Mouse (Mus musculus) heart, embryonic 15.5 days (tissue): ENCODE data around the gene Rnf166. TPM values are rescaled to one million over a fixed set of nuclear protein-coding genes. Genes with fewer than 3 reads are reported as not detected.
A peak's percentile ranks its signal among the peaks of the same experiment; 100 is the strongest.

Experiments
- ATAC-seq: fragments of 200-750 bp; cut with Nextera tagmentation; replicated peaks from 2 replicates; pipeline ENCODE4 v1.8.0; 2017; ENCODE audit warnings: low read depth, moderate TSS enrichment; ENCODE audit not compliant: insufficient number of reproducible peaks, insufficient read depth, low FRiP score
- H3K27ac ChIP-seq: fragments of 300-500 bp; sonication (generic); 2 replicates; pipeline ENCODE4 v1.5.1; 2015; ENCODE audit warnings: mild to moderate bottlenecking, inconsistent platforms
- H3K27me3 ChIP-seq: fragments of 300-500 bp; sonication (generic); 2 replicates; pipeline ENCODE4 v1.6.1; 2015; ENCODE audit warnings: inconsistent platforms
- H3K36me3 ChIP-seq: fragments of 300-500 bp; sonication (generic); 2 replicates; pipeline ENCODE4 v1.6.1; 2015; ENCODE audit warnings: mild to moderate bottlenecking, inconsistent platforms
- H3K4me1 ChIP-seq: fragments of 300-500 bp; sonication (generic); replicated peaks from 2 replicates; pipeline ENCODE4 v1.6.1; 2015; ENCODE audit warnings: inconsistent platforms
- H3K4me2 ChIP-seq: fragments of 300-500 bp; sonication (generic); 2 replicates; pipeline ENCODE4 v1.6.1; 2015; ENCODE audit warnings: inconsistent platforms, mild to moderate bottlenecking, moderate library complexity
- H3K4me3 ChIP-seq: fragments of 300-500 bp; sonication (generic); 2 replicates; pipeline ENCODE4 v1.5.1; 2015; ENCODE audit warnings: mild to moderate bottlenecking, inconsistent platforms
- H3K9ac ChIP-seq: fragments of 300-500 bp; sonication (generic); 2 replicates; pipeline ENCODE4 v1.6.1; 2015; ENCODE audit warnings: mild to moderate bottlenecking, inconsistent platforms
- H3K9me3 ChIP-seq: fragments of 300-500 bp; sonication (generic); replicated peaks from 2 replicates; pipeline ENCODE4 v1.6.1; 2016; ENCODE audit warnings: inconsistent platforms
- WGBS: fragments of 180-500 bp; shearing (Covaris S2); methylation state at CpG from one replicate; pipeline ENCODE4 v1.1.7; 2015; ENCODE audit warnings: mixed read lengths; 5-methylcytosine and 5-hydroxymethylcytosine counted together
- polyA plus RNA-seq: library from polyadenylated mRNA; unstranded; fragments of >200 nt; fragmentation: Nextera tagmentation; extraction: Ambion mirVana; gene quantifications from 2 replicates; pipeline ENCODE4 v1.2.1, GENCODE M21; 2015

The Rnf166 gene
- 37.0 and 44.4 TPM in 2 replicates for polyA plus RNA-seq

- Histone ChIP-seq H3K4me1 (peaks cover 32% of the 10 kb centered on the region), H3K27ac (peak within 1 kb of the TSS; percentile 86), H3K4me2 (peak within 1 kb of the TSS; percentile 88), H3K36me3 (peaks cover 39% of the 10 kb centered on the region), H3K9ac (peak within 1 kb of the TSS; percentile 97), H3K9me3 (no peaks in the 10 kb centered on the region), H3K27me3 (no peaks in the 10 kb centered on the region), H3K4me3 (peak within 1 kb of the TSS; percentile 98)
- under 1% methylated on average over 98 of the region's 103 CpGs for WGBS
- ATAC-seq: peak; percentile 88
Observed at GRCm38 (mm10) chr8:122475580-122476320, at the start of gene Rnf166, which contains the start of gene Ctu2. Gene Rnf166 (minus strand): TSS chr8:122476064. Gene Ctu2 (plus strand): TSS chr8:122476143.

GRCm38 (mm10) chr8:122525004-122525403, 49.1 kb upstream of the Rnf166 start:
- ATAC-seq: no peak
- Histone ChIP-seq H3K27me3 (no peaks in the 10 kb centered on the region), H3K4me1 (peaks cover 64% of the 10 kb centered on the region), H3K36me3 (no peaks in the 10 kb centered on the region), H3K4me3 (no peak overlapping the region), H3K9ac (no peak overlapping the region; the same call in 1 of the 2 replicates), H3K4me2 (no peak overlapping the region), H3K27ac (peak overlapping the region; percentile 86), H3K9me3 (no peaks in the 10 kb centered on the region)
- WGBS: 63% methylated on average over 6 of the region's 6 CpGs

- Histone ChIP-seq H3K27me3 (no peaks in the 10 kb centered on the region), H3K36me3 (no peaks in the 10 kb centered on the region), H3K4me3 (no peak overlapping the region), H3K4me2 (no peak overlapping the region), H3K27ac (peak overlapping the region; percentile 86), H3K9me3 (no peaks in the 10 kb centered on the region), H3K4me1 (peaks cover 68% of the 10 kb centered on the region), H3K9ac (peak overlapping the region; percentile 47)
- no peak for ATAC-seq
- WGBS: 59% methylated on average over 6 of the region's 6 CpGs
Observed at GRCm38 (mm10) chr8:122524506-122524905, 48.6 kb upstream of the Rnf166 start.

- Histone ChIP-seq H3K4me3 (peak overlapping the region; percentile 11), H3K4me1 (peaks cover 75% of the 10 kb centered on the region), H3K27me3 (no peaks in the 10 kb centered on the region), H3K36me3 (no peaks in the 10 kb centered on the region), H3K27ac (peak overlapping the region; percentile 86), H3K4me2 (peak overlapping the region; percentile 50), H3K9me3 (no peaks in the 10 kb centered on the region), H3K9ac (peak overlapping the region; percentile 47)
- ATAC-seq: no peak
- 18% methylated on average over 23 of the region's 23 CpGs for WGBS
Observed at GRCm38 (mm10) chr8:122523652-122524360, 47.9 kb upstream of the Rnf166 start.

DNA sequence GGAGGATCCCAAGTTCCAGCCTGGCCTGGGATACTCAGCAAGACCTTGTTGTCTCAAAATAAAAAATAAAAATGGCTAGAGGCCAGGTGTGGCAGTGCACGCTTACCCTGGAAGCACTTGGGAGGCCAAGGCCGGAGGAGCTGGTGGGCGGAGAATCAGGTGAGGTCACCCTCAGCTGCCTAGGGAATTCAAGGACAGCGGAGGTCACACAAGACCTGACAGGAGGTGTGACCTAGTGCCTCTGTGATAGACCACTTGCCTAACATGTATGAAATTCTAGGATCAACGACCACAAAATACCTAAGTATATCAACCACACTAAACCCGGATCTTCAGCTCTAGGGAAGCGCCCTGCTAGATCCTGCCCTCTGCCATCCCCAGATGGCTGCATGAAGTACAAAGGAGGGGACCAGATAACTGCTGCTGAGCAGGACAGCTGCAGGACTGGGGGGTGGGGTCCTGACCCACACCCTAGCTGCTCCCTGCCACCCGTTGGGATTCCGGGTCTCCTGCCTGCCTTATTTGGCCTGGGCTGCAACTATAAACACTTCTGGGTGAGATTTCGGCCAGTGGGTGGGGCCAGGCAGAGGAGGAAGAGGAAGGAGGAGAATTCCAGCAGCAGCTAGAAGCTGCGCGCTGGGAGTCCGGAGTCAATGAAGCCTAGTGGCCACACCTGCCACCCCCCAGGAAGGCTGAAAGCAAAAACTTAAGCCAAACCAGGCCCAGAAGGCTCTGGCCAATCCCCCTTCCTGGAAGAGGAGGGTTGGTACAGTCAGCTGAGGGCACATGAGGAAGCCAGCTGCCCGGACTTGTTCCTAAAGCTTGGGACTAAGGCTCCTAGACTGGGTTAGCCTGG, 47.2 kb upstream of the Rnf166 start:
- no peaks in the 10 kb centered on the region for H3K27me3 ChIP-seq
- H3K9me3 ChIP-seq: no peaks in the 10 kb centered on the region
- peaks cover 83% of the 10 kb centered on the region for H3K4me1 ChIP-seq
- peak overlapping the region; percentile 86 for H3K27ac ChIP-seq
- H3K36me3 ChIP-seq: no peaks in the 10 kb centered on the region
- H3K9ac ChIP-seq: peak overlapping the region; percentile 47
- 0 out of 2 replicates have a peak, but pooled peaks have one; percentile 7 for ATAC-seq
- peak overlapping the region; percentile 50 for H3K4me2 ChIP-seq
- 33% methylated on average over 14 of the region's 14 CpGs for WGBS
- peak overlapping the region; percentile 11 for H3K4me3 ChIP-seq

- WGBS: 54% methylated on average over 11 of the region's 11 CpGs
- Histone ChIP-seq H3K9ac (peak overlapping the region; percentile 19; the same call in 1 of the 2 replicates), H3K4me3 (no peak overlapping the region), H3K4me1 (peaks cover 77% of the 10 kb centered on the region), H3K4me2 (no peak overlapping the region), H3K9me3 (no peaks in the 10 kb centered on the region), H3K36me3 (no peaks in the 10 kb centered on the region), H3K27me3 (no peaks in the 10 kb centered on the region), H3K27ac (peak overlapping the region; percentile 84)
- ATAC-seq: no peak
Observed at GRCm38 (mm10) chr8:122520611-122521010, 44.7 kb upstream of the Rnf166 start.

- no peaks in the 10 kb centered on the region for H3K27me3 ChIP-seq
- WGBS: 29% methylated on average over 6 of the region's 6 CpGs
- no peak overlapping the region for H3K4me3 ChIP-seq
- H3K4me1 ChIP-seq: peaks cover 55% of the 10 kb centered on the region
- no peaks in the 10 kb centered on the region for H3K9me3 ChIP-seq
- 0 out of 2 replicates have a peak overlapping the region, but pooled peaks have one; percentile 32 for H3K9ac ChIP-seq
- peak overlapping the region; percentile 84 for H3K27ac ChIP-seq
- peak overlapping the region; percentile 15; the same call in 1 of the 2 replicates for H3K4me2 ChIP-seq
- ATAC-seq: peak; percentile 76
- H3K36me3 ChIP-seq: no peaks in the 10 kb centered on the region
Observed at GRCm38 (mm10) chr8:122517541-122518190, 41.8 kb upstream of the Rnf166 start.

DNA sequence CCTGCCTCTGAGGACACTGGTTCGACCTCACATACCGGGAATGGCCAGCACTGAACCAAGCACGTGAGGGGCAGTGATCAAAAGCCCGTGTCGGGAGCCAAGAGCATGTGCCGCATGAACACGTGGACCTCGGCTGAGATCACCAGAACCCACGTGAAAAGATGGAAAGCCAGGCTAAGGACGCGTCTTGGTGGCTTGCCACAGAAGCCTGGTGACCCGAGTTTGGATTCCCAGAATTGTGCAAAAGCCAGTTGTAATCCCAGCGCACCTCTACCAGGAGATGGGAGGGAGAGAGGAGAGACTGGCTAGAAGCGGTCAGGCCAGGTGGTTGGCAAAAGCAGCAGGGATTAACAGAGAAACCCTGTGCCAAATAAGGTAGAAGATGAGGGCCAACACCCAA, 39.8 kb upstream of the Rnf166 start:
- no peak for ATAC-seq
- H3K27me3 ChIP-seq: no peaks in the 10 kb centered on the region
- no peak overlapping the region for H3K4me3 ChIP-seq
- H3K9ac ChIP-seq: no peak overlapping the region
- no peaks in the 10 kb centered on the region for H3K36me3 ChIP-seq
- H3K27ac ChIP-seq: no peak overlapping the region
- 86% methylated on average over 14 of the region's 14 CpGs for WGBS
- no peak overlapping the region for H3K4me2 ChIP-seq
- H3K4me1 ChIP-seq: peaks cover 68% of the 10 kb centered on the region
- no peaks in the 10 kb centered on the region for H3K9me3 ChIP-seq

DNA sequence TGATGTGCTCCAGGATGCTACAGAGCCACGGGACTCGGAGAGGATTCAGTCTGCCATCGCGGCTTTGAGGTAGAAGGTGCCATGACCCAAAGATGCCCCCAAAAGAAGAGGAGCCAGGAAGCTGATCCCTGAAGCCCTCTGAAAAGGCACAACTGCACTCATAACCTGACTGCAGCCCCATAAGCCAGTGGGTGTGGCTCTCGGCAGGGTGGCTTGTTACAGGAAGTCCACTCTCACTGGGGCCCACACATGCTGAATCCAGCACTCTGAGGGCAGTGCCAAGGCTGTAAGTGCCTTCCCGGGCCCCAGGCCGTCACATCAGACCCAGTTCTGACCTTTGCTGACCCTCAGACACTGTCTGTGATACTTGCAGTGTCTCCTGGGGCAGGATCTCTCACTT, 36.5 kb upstream of the Rnf166 start:
- no peak overlapping the region for H3K4me2 ChIP-seq
- no peaks in the 10 kb centered on the region for H3K36me3 ChIP-seq
- H3K9me3 ChIP-seq: no peaks in the 10 kb centered on the region
- no peak overlapping the region for H3K9ac ChIP-seq
- peaks cover 41% of the 10 kb centered on the region for H3K4me1 ChIP-seq
- H3K27me3 ChIP-seq: no peaks in the 10 kb centered on the region
- WGBS: 57% methylated on average over 7 of the region's 7 CpGs
- no peak for ATAC-seq
- peak overlapping the region; percentile 64; the same call in 1 of the 2 replicates for H3K27ac ChIP-seq
- H3K4me3 ChIP-seq: no peak overlapping the region

DNA sequence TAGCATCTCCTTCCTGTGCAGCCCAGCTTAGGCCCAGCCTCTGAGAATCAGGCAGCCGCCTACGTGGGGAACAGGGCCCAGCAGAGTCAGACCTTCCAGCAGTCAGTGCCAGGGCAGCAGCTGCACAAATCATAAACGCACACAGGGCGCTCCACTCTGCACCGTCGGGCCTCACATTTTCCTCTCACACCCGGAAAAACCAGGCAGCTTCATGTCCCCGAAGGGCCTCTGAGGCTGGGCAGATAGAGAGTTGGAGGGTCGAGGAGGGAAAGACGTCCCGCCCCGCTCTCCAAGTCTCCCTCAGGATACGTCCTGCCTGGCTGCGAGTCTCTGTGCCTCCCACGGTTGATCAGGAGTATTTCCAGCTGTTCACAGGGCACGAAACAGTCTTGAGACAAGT, 35.7 kb upstream of the Rnf166 start:
- no peaks in the 10 kb centered on the region; the same call in 1 of the 2 replicates for H3K36me3 ChIP-seq
- H3K9me3 ChIP-seq: no peaks in the 10 kb centered on the region
- H3K4me2 ChIP-seq: no peak overlapping the region
- peak overlapping the region; percentile 64 for H3K27ac ChIP-seq
- H3K4me3 ChIP-seq: no peak overlapping the region
- peaks cover 34% of the 10 kb centered on the region for H3K4me1 ChIP-seq
- peak; percentile 42 for ATAC-seq
- H3K9ac ChIP-seq: no peak overlapping the region
- 56% methylated on average over 16 of the region's 16 CpGs for WGBS
- H3K27me3 ChIP-seq: no peaks in the 10 kb centered on the region
